Comparison of ENCODE assay signal across 8 mouse cellular contexts in genomic region chr3:152066696-152067095, GRCm38 (mm10).
DNase-seq lines count a peak whose midpoint lies in the region; ATAC-seq and TF ChIP-seq lines count a peak whose summit lies in the region.

No protein-coding gene starts in this region.

- no peak overlapping the region for H3K27ac ChIP-seq in gastrocnemius, adult 2 months
- H3K27ac ChIP-seq in forebrain, embryonic 15.5 days (replicated peaks), result no peak overlapping the region
- no peak overlapping the region for H3K27ac ChIP-seq in neural tube, embryonic 13.5 days (replicated peaks)

- DNase-seq in gastrocnemius, adult 2 months, result no peak
- no peak for DNase-seq in gastrocnemius, postnatal 10 days
- DNase-seq in ES-CJ7 (ENCODE audit: low read depth, low spot score), result peak; percentile 50
- DNase-seq in layer of hippocampus, postnatal 14 days (ENCODE audit: low spot score in 2 of 2), result peak; percentile 4 to 28
- DNase-seq in adrenal gland, postnatal 4 days (ENCODE audit: low spot score in 2 of 2), result no peak

- no peaks in the 10 kb centered on the region for H3K27me3 ChIP-seq in forebrain, embryonic 15.5 days
- H3K27me3 ChIP-seq in neural tube, embryonic 13.5 days, result no peaks in the 10 kb centered on the region

- peak; percentile 55; the same call in 1 of the 2 replicates for ATAC-seq in forebrain, embryonic 15.5 days (replicated peaks)
- ATAC-seq in neural tube, embryonic 13.5 days (ENCODE audit: low read depth), result no peak
- no peak for ATAC-seq in inflammation-experienced regulatory T-cells, adult 6 months

- no peaks in the 10 kb centered on the region for H3K9me3 ChIP-seq in forebrain, embryonic 15.5 days
- H3K9me3 ChIP-seq in neural tube, embryonic 13.5 days, result no peaks in the 10 kb centered on the region

- H3K4me1 ChIP-seq in forebrain, embryonic 15.5 days, result no peaks in the 10 kb centered on the region
- no peaks in the 10 kb centered on the region for H3K4me1 ChIP-seq in neural tube, embryonic 13.5 days (replicated peaks)

- peak overlapping the region; percentile 26; the same call in 1 of the 2 replicates for H3K4me2 ChIP-seq in forebrain, embryonic 15.5 days (replicated peaks)
- H3K4me2 ChIP-seq in neural tube, embryonic 13.5 days, result peak overlapping the region; percentile 29

- intact Hi-C loops in gastrocnemius, adult 2 months (cut with DNase I), result no loop called here

- H3K36me3 ChIP-seq in forebrain, embryonic 15.5 days, result no peaks in the 10 kb centered on the region
- no peaks in the 10 kb centered on the region for H3K36me3 ChIP-seq in neural tube, embryonic 13.5 days

- H3K4me3 ChIP-seq in gastrocnemius, adult 2 months, result no peak overlapping the region
- H3K4me3 ChIP-seq in forebrain, embryonic 15.5 days, result no peak overlapping the region
- H3K4me3 ChIP-seq in neural tube, embryonic 13.5 days, result no peak overlapping the region

- TF ChIP-seq CTCF in gastrocnemius, adult 2 months (IDR thresholded peaks at IDR 0.05), result peak; percentile 42

- 33% methylated on average over 13 of the region's 13 CpGs for WGBS in forebrain, embryonic 15.5 days
- WGBS in neural tube, embryonic 13.5 days, result 34% methylated on average over 13 of the region's 13 CpGs

- no peak overlapping the region for H3K9ac ChIP-seq in forebrain, embryonic 15.5 days (replicated peaks)
- H3K9ac ChIP-seq in neural tube, embryonic 13.5 days, result no peak overlapping the region

Comparison
In these comparisons a context has a peak if more than half of its experiments do, and no peak if none do; other contexts are left out.
1. DNase-seq: peak in ES-CJ7 (single experiment) and layer of hippocampus, postnatal 14 days (2 of 2); none in gastrocnemius, adult 2 months (single experiment), gastrocnemius, postnatal 10 days (single experiment) and adrenal gland, postnatal 4 days (0 of 2).